Mouse (Mus musculus): Measurements from ENCODE around the gene Lzts2.

GRCm38 (mm10) chr19:44989567-44990495 is 24.4 kb upstream of the Lzts2 start:
- TF ChIP-seq ZNF384 (IDR thresholded peaks at IDR 0.05; ENCODE audit: low read depth, low read length) (no peak), HCFC1 (IDR thresholded peaks at IDR 0.05; ENCODE audit: borderline replicate concordance, insufficient read depth, low read length) (no peak), MAFK (IDR thresholded peaks at IDR 0.05; ENCODE audit: insufficient read depth, low read depth, low read length) (no peak), ZC3H11A (IDR thresholded peaks at IDR 0.05; ENCODE audit: borderline replicate concordance, low read depth, low read length) (no peak)

Measured in ES-E14 (cell line).